Mouse (Mus musculus): ENCODE measurements around the gene Slc39a3.
"Not testable (repeated sequence)": the region's sequence is repeated elsewhere in the genome, so short reads cannot be mapped to it uniquely, and the experiment has no call there.

The Slc39a3 gene

DNA sequence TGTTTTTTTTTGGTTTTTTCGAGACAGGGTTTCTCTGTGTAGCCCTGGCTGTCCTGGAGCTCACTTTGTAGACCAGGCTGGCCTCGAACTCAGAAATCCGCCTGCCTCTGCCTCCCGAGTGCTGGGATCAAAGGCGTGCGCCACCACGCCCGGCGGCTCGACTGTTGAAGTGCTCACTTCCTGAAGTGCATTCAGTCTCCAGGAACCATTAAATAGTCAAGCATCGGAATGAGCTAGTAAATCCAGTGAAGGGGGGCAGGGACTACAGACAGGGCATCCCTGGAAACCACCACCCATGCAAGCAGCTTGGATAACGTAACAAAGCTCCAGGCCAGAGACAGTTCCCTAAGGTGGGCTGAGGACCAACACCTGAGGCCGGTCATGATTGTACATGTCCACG is 8.0 kb upstream of the Slc39a3 start:
- not testable (repeated sequence) for ATAC-seq (ENCODE audit: low TSS enrichment)

DNA sequence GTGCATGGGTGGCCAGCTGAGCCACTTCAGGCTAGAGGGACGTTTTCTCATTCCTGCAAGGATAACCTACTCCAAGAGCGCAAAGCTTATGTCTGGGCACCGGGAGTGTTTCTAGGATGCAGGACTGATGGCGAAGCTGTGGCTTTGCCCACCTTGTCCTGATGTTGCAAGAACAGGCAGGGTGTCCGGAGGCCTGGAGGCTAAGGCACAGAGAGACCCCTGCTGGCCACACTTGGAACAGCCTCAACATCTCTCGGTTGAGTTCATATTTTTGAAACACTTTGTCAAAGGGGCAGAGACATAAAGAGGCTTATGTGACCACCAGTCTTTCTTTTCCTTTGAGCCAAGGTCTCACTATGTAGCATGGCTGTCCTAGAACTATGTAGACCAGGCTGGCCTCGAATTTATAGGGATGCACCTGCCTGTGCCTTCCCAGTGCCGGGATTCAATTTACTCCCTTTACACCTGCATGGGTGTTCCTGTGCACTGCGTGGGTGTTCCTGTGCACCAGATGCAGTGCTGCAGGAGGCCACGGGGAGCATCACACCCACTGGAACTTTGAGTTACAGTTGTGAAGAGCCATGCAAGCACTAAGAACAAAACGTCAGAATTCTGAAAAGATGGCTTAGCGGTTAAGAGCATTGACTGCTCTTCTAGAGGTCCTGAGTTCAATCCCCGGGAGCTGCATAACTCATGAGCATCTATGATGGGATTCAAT is 4.4 kb upstream of the Slc39a3 start:
- ATAC-seq (ENCODE audit: low TSS enrichment) = no peak

DNA sequence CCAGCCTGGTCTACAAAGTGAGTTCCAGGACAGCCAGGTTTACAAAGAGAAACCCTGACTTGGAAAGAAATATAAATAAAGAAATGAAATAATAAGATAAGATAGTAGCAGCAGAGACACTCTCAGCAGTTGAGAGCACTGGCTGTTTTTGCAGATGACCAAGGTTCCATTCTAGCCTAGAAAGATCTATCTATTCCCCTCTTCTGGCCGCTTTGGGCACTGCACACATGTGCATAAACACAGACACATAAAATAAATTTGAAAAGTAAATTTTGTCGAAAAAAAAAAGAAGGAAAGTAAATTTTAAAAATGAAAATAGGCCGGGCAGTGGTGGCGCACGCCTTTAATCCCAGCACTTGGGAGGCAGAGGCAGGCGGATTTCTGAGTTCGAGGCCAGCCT is 975 bp downstream of the Slc39a3 start:
- ATAC-seq (ENCODE audit: low TSS enrichment) = no peak

DNA sequence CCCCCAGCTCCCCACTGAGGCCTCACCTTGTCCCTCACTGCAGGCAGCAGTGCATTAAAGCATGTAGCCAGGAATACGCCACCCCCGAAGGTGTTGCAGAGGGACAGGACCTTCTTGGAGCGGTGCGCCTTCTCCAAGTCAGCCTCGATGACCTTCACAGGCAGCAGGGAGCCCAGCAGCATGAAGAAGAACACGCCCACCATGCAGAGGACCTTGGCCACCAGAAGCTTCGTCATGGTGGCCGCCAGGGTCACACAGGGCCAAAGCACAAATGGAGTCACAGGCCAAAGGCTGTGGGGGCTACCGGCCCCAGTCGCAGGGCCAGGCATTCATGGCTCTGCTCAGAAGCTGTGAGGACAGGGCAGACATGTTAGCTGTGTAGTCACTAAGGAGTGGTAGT is 3.6 kb downstream of the Slc39a3 start:
- ATAC-seq (ENCODE audit: low TSS enrichment) = no peak

DNA sequence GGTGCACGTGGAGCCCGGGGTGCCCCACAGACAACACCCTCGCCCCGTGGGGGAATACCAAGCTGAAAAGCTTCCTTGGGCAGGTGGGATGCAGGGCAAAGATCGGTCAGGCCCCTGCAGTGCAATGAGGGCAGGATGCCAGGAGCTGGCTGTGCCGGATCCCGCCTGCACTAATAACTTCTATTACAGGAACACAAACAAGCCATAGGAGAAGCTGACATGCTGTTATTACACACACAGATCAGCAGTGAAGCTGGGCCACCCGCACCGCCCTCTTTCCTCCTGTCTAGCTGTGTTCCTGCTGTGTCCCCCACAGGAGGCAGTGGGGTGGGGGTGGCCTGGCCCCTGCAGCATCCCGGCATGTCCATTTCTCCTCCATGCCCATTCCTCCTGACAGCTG is 8.2 kb downstream of the Slc39a3 start:
- no peak for ATAC-seq (ENCODE audit: low TSS enrichment)

DNA sequence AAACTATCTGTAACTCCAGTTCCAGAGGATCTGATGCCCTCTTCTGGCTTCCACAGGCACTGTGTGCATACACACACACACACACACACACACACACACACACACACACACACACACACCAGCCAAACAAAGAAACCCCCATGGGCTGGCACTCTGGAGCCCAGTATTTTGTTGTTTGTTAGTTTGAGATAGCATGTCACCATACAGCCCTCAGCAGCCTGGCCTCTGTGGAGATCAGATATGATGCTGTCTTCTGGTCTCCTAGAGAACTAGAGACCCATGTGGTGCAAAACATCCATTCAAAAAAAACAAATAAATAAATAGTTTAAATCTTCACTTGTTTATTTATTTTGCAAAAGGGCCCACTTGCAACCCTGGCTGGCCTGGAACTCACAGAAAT is 9.0 kb downstream of the Slc39a3 start:
- ATAC-seq (ENCODE audit: low TSS enrichment) = no peak

DNA sequence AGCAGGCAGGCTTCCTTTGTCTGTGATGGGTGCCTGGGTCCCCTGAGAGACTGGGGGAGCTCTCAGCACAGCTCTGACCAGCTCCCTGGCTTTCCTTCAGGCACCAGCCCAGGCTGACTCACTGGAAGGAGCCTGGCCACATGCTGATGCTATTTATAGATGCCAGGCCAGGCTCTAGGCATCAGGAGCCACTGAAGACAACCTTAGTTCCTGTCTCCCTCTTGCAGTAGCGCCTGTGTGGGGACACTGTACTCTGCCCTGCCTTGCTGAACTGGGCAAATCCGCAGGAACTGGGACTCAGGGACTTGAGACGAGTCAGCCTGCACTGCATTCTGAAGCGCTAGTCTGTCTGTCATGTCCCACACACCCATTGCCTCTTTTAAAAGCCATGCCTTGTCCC is 9.9 kb downstream of the Slc39a3 start:
- ATAC-seq (ENCODE audit: low TSS enrichment) = peak; percentile 55

DNA sequence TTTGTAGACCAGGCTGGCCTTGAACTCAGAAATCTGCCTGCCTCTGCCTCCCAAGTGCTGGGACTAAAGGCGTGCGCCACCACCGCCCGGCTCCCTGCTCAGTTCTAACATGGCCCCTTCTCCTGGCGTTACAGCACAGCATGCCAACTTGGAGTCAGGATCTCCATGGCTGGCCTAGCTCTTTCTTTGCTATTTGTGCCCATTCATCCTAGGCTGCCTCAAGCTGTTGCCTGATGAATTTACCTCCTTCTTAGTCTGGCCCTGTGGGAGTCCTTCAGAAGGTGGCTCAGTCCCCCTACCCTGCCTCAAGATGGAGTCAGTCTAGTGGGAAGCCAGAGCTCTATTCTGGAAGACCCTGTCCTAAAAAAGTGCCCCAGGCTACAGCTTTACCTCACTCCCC is 10.4 kb downstream of the Slc39a3 start:
- no peak for ATAC-seq (ENCODE audit: low TSS enrichment)

DNA sequence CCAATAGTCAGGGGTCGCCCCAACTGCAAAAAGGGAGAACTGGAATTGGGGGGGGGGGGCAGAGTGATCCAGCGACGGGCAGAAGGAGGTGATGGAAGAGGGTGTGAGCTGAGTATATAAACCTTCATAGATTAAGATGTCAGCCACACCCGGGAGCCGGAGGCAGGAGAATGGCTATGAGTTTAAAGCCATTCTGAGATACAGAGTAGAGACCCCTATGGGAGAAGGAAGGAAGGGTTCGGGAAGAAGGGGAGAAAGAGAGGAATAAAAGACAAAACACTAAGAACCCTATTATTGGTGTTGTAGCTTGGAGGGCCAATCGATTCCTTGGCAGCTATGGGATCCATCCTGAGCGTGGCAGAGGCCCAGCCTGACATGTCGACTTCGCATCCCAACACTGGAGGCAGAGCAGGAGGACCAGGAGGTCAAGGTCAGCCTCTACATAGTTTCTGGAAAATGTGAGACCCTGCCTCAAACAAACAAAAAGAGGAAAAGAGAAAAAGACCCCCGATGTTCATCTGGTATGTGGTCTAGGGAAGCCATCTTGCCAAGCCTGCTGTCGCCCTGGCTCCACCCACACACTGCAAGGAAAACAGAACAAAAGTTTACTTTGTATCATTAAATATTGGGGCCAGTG is 11.5 kb downstream of the Slc39a3 start, which contains the start of gene Diras1:
TSS of gene Diras1 (minus strand) at position 24 of the 637 bp plus-strand sequence.
- ATAC-seq (ENCODE audit: low TSS enrichment) = no peak

DNA sequence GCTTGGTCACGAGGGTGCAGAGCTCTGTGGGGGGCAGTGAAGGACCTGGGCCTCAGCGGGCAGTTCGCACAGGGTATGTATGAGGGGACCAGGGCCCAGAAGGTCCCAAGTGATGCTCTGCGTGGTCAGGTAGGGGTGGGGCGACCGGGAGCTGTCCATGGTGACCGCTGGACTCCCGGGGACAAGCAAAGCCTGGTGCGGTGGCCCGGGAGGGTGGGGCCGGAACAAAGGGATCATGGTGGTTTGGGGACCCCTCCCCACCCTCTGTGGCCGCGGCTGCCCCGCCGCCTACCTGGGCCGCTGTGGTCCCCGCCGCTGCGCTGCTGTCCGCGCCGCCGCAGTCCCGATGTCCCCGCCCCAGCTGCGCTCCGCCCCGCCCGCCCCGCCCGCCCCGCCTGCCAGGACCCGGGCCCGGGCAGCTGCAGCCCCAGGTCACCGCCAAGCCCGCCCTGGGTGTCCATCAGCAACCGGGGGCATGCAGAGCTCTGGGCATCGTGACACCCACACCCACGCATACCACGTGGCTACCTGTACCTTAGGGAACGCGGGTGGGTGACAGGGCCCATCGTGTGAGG is 12.1 kb downstream of the Slc39a3 start:
- ATAC-seq (ENCODE audit: low TSS enrichment) = no peak

DNA sequence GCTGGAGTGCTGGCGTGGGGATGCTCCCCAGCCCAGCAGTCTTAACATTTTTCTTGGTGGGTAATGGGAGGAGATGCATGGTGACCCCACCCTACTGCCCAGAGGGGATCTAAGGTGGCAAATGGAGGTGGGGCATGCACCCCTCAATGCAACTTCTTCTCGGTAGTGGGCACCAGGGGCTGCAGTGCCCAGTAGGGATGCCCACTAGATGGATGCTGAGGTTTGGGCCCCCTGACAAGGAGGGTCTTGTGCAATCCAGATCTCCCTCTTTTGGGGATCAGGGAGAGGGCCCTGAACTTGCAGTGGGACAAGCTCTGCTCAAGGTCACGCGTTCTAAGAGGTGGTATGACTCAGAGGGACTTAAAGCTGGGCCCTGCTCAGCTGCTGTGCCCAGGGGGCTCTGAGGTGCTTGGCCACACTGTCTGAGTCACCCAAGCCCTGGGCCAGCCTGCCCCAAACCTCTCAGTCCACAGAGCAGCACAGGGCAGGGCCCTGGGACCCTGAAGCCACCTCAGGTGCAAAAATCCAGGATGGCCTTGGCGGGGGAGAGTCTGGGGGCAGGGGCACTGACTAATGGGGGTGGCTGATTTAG is 12.8 kb downstream of the Slc39a3 start:
- no peak for ATAC-seq (ENCODE audit: low TSS enrichment)

DNA sequence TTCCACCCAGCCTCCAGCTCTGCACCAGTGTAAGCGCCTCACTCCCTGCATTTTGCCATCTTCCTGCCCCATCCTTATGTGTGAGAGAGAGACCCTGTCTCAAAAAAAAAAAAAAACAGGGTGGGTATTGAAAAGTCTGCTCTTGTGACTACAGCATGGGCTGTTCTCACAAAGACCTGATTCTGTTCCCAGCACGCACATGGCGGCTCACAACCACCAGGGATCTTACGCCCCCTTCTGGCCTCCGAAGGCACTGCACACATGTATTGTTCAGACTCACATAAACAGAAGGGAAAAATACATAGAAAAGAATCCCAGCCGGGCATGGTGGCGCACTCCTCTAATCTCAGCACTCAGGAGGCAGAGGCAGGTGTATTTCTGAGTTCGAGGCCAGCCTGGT is 14.5 kb downstream of the Slc39a3 start:
- ATAC-seq (ENCODE audit: low TSS enrichment) = no peak

DNA sequence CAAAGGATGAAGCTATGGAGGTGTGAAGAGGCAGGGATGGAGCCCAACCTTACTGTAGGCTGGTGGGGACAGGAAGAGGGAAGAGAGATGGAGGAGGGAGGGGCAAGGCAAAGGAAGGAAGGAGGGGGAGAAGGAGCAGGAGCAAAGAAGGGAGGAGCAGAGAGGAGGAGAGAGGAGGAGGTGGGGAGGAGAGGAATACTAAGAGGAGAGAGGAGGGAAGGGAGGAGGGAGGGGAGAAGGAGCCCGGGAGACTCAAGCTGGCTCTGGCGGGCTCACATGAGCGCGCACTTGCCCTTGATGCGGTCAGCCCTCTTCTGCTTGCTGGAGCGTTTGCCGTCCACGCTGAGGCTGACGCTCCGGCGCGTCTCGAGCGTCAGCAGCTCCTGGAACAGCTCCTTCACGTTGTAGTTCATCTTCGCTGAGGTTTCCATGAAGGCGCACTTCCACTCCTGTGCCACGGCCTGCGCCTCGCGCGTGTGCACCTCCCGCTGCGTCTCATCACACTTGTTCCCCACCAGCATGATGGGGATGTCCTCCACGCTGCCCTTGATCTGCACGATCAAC is 15.6 kb downstream of the Slc39a3 start:
- ATAC-seq (ENCODE audit: low TSS enrichment) = peak; percentile 20; the same call in 1 of the 2 replicates

DNA sequence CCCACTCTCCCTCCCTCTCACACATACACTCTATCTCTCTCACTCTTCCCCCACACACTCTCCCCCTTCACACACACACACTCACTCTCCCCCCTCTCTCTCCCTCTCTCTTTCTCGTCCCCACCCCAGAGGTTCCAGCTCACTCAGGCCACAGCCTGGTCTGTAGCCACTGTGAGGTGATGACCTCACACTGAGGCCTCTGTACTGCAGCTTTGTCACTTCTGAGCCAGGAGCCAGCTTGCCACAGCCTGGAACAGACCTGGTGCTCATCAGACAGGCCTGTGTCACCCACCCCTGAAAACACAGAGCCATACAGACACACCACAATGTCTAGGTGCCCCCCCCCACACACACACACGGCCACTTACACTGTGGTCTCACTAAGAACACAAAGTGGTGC is 17.0 kb downstream of the Slc39a3 start:
- peak; percentile 51 for ATAC-seq (ENCODE audit: low TSS enrichment)

DNA sequence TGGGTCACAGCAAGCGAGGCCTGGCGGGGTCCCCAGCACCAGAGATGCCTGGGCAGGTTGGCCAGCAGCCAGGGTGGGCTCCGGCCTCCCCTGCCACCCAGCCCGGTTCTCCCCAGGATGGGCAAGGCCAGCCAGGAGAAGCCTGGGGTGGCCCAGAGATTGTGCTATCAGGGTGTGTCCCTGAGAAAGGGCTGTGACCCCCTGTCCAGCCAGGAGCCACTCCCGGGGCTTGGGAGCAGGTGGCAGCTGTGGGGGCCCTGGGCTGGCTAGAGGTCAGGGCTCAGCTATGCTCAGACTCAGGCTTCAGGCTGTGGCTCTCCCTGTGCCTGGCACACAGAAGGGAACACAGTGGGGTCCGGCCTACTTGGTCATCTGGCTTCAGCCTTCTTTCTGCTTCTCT is 17.5 kb downstream of the Slc39a3 start:
- ATAC-seq (ENCODE audit: low TSS enrichment) = no peak

DNA sequence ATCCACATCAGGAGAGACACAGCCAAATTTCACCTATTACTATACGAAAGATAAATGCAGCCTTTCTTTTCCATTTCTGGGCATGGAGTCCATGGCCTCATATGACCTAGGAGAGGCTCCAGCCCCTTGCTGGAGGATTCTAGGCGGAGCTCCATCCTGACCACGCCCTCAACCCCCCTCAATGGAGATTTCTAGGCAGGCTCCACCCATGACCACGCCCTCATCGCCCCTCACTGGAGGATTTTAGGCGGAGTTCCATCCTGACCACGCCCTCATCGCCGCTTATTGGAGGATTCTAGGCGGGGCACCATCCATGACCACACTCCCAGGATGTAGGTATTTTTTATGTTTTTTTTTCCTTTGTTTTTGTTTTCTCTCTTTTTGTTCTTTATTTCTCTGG is 18.9 kb downstream of the Slc39a3 start:
- ATAC-seq (ENCODE audit: low TSS enrichment) = no peak

DNA sequence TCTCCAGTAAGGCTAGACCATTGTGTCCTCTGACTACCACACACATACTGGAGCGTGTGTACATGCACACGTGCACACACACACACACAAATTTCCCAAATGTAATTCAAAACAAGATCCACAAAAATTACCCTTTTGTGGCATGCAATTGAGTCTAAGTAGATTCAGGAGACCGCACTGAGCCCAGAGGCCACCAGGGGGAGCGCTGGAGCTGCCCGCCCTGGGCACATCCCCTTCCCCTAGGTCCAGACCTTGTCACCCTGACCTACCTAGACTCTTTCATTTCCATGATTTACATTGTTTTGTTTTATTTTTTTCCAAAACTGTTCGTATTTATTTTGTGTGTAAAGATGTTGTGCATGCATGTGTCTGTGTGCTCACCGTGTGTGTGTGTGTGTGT is 20.6 kb downstream of the Slc39a3 start:
- ATAC-seq (ENCODE audit: low TSS enrichment) = no peak

DNA sequence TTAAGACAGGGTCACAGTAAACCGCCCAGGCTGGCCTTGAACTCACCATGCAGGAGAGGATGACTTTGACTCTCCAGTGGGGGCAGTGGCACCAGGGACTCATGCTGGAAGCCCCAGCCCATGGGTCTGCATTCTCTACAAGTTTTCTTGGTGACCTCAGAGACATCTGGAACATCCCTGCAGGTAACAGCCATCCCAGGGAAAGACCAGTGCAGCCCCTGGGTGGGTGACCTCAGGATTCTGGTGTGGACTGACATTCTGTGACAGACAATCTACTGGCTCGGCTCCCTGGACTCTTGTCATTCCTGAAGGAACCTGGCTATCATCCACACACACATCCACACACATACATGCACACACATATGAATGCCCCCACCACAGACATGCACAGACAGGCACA is 21.6 kb downstream of the Slc39a3 start:
- no peak for ATAC-seq (ENCODE audit: low TSS enrichment)

DNA sequence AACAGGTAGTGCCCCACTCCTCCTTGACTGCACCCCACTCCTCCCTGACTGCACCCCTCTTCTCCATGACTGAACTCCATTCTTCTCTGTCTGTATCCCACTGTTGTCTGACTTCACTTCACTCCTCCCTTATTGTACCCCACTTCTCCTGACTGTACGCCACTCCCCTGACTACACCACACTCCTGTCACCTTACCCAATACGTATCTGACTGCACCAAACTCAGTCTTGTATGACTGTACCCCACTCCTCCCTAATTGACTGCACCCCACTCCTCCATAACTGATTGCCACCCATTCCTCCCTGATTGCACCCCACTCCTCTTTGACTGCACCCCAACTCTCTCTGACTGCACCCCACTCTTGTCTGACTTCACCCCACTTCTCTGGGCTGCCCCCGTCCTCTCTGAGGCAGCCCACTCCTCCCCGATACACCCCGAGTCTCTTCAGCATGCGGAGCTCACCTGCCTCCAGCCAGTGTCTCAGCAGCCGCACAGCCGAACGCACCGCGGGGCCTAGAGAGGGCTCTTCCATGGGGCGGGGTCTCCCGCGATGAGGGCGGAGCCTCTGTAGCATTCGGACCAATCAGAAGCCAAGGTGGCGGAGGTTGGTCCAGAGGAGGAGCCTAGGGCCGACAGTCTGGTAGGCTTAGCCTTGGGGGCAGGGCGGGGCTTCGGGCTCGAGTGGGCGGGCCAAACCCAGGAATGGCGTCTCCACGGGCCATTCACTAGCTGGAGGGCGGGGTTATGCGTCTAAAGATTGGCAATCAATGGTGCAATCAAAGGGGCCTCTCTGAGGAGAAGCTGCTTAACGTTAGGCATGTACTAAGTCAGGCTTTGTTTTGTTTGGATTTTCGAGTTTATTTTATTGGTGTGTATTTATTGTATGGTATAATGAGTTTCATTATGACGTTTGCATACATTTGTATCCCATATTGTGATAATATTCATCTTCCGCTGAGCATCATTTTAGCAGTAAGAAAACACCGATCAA is 22.5 kb downstream of the Slc39a3 start, which contains the start of gene Gng7:
TSS of gene Gng7 (minus strand) at position 553 of the 992 bp plus-strand sequence.
- ATAC-seq (ENCODE audit: low TSS enrichment) = peak; percentile 92

DNA sequence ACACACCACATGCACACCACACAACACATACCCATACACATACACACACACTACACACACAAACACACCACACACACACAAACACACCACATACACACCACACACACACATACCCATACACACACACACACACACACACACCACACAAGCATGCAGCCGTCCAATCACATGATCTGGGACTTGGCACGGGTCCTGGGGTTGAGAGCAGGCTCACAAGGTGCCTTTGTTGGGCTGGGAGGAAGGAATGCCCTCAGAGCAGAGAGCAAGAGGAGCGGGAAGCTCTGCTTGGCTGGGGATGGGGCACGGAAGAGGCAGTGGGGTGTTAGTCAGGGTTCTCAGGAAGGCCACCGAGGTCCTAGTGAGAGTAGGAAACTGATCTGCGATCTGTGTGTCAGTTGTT is 26.4 kb downstream of the Slc39a3 start:
- no peak for ATAC-seq (ENCODE audit: low TSS enrichment)

DNA sequence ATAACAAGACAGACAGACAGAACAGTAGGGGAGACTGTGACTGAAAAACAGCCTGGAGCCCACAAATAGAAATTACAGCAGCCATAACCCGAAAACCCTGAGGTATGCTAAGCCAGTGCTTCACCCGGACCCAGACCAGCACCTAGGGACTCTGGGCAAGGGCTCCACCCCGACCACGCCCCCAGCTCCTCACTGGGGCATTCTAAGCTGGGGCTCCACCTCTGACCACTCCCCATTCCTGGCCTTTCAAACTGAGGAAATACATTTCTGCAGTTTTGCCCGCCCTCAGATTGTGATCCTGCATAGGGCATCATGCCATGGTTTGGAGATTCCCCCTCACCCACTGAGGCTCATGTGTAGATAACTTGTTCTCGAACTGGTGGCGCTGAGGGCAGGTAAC is 30.0 kb downstream of the Slc39a3 start:
- ATAC-seq (ENCODE audit: low TSS enrichment) = no peak

Measured in frontal cortex, adult (tissue).